In the genomic region with DNA sequence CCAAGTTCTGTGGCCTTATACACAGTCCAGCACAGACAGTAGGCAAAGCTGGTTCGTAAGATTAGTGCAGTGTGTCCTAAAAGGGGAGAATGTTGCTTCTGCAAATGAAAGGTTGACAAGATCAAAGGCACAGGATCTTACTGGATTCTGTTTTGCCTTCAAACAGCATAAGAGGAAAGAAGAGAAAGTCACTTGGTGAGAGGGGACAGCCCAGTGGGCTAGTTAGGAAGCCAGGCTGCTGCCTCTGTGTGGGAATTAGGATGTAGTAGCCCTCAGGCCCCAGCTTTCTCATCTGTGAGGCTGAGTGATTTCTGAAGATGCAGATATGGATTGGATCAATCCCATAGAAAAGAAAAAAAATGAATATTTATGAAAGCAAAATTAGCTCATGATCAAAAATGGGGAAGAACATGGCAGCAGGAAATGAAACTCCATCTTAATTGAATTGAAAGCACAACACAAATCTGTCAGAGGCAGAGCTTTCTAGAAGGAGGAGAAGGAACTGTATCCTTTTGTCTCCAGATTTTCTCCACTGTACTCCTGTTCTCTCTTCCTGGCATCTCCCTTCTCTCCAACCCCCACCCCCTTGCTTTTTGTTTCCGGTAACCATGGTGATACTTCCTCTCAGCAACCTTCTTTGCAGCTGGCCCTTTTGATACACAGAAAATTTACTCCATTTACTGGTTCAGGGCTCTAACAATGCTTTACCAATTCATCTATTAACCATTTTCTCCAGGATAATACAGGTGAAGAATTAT, we compare ENCODE assay signal across 12 mouse cellular contexts.
DNase-seq lines count a peak whose midpoint lies in the region; ATAC-seq and TF ChIP-seq lines count a peak whose summit lies in the region.
"Had no signal": no experiment of that assay in that cellular context is flagged by ENCODE, and none has a peak within 500 bp of the region (broad histone marks: within the 10 kb centered on the region; RNA-seq: fewer than 3 reads in every experiment).

No protein-coding gene starts in this region.

- TF ChIP-seq CTCF in left cerebral cortex, adult 2 months (IDR thresholded peaks at IDR 0.05): no peak
- no peak for TF ChIP-seq CTCF in olfactory bulb, adult 2 months (IDR thresholded peaks at IDR 0.05; ENCODE audit: insufficient read depth, low read depth, low read length)

- H3K4me1 ChIP-seq in embryonic facial prominence, embryonic 11.5 days (ENCODE audit: control insufficient read depth, insufficient read depth, low read length): peaks cover 2% of the 10 kb centered on the region; the same call in 1 of the 2 replicates
- H3K4me1 ChIP-seq in hindbrain, embryonic 16.5 days (ENCODE audit: control insufficient read depth, insufficient read depth, low read depth, low read length): peaks cover 19% of the 10 kb centered on the region
- H3K4me1 ChIP-seq in olfactory bulb, adult 2 months (ENCODE audit: control insufficient read depth, insufficient read depth, low read length): no peaks in the 10 kb centered on the region

- H3K4me3 ChIP-seq in left cerebral cortex, adult 2 months: no peak overlapping the region; the same call in 1 of the 2 replicates
- H3K4me3 ChIP-seq in embryonic facial prominence, embryonic 11.5 days (ENCODE audit: low read depth, low read length): no peak overlapping the region
- H3K4me3 ChIP-seq in hindbrain, embryonic 16.5 days (ENCODE audit: low read length): peak overlapping the region; percentile 19; the same call in 1 of the 2 replicates
- no peak overlapping the region for H3K4me3 ChIP-seq in olfactory bulb, adult 2 months (ENCODE audit: insufficient read depth, low read depth, low read length)

- H3K9ac ChIP-seq in embryonic facial prominence, embryonic 11.5 days (replicated peaks; ENCODE audit: low read length): no peak overlapping the region
- H3K9ac ChIP-seq in hindbrain, embryonic 16.5 days (ENCODE audit: low read depth, low read length): peak overlapping the region; percentile 9; the same call in 1 of the 2 replicates

- peak overlapping the region; percentile 88 for H3K27ac ChIP-seq in left cerebral cortex, adult 2 months
- no peak overlapping the region for H3K27ac ChIP-seq in embryonic facial prominence, embryonic 11.5 days (replicated peaks; ENCODE audit: low read depth, low read length)
- H3K27ac ChIP-seq in hindbrain, embryonic 16.5 days (ENCODE audit: low read depth, low read length): peak overlapping the region; percentile 84
- H3K27ac ChIP-seq in olfactory bulb, adult 2 months (ENCODE audit: insufficient read depth, low read depth, low read length): peak overlapping the region; percentile 77

- H3K36me3 ChIP-seq in embryonic facial prominence, embryonic 11.5 days (replicated peaks; ENCODE audit: control insufficient read depth, insufficient read depth, low read depth, low read length): no peaks in the 10 kb centered on the region
- H3K36me3 ChIP-seq in hindbrain, embryonic 16.5 days (ENCODE audit: control insufficient read depth, insufficient read depth, low read length): no peaks in the 10 kb centered on the region

- WGBS in embryonic facial prominence, embryonic 11.5 days: 63% methylated on average over 2 of the region's 2 CpGs
- WGBS in hindbrain, embryonic 16.5 days: 29% methylated on average over 2 of the region's 2 CpGs
- WGBS in olfactory bulb, adult 2 months: 29% methylated on average over 2 of the region's 2 CpGs

- no peaks in the 10 kb centered on the region for H3K27me3 ChIP-seq in embryonic facial prominence, embryonic 11.5 days (ENCODE audit: control insufficient read depth, insufficient read depth, low read length)
- H3K27me3 ChIP-seq in hindbrain, embryonic 16.5 days (replicated peaks; ENCODE audit: control insufficient read depth, insufficient read depth, low read length): no peaks in the 10 kb centered on the region
- H3K27me3 ChIP-seq: CH12.LX had no signal

- no peaks in the 10 kb centered on the region for H3K9me3 ChIP-seq in embryonic facial prominence, embryonic 11.5 days (replicated peaks; ENCODE audit: control insufficient read depth, low read length)
- H3K9me3 ChIP-seq in hindbrain, embryonic 16.5 days (ENCODE audit: control insufficient read depth, low read length): no peaks in the 10 kb centered on the region

- H3K4me2 ChIP-seq in embryonic facial prominence, embryonic 11.5 days (ENCODE audit: low read depth, low read length): no peak overlapping the region
- peak overlapping the region; percentile 51 for H3K4me2 ChIP-seq in hindbrain, embryonic 16.5 days (ENCODE audit: low read length)

- TF ChIP-seq POLR2A in olfactory bulb, adult 2 months (IDR thresholded peaks at IDR 0.05; ENCODE audit: insufficient read depth, low read depth, low read length): no peak

- no peak for DNase-seq in left cerebral cortex, adult 2 months (ENCODE audit: extremely low spot score in 1 of 2, low spot score in 2 of 2)
- DNase-seq in left cerebral cortex, adult 9 months (ENCODE audit: low spot score in 2 of 2): no peak
- peak; percentile 39 for DNase-seq in embryonic facial prominence, embryonic 11.5 days (ENCODE audit: low spot score)
- DNase-seq in B cell, adult 2 months: no peak
- DNase-seq in adrenal gland, postnatal 14 days: no peak
- no peak for DNase-seq in urinary bladder, postnatal 4 days (ENCODE audit: low spot score in 2 of 2)
- DNase-seq: adrenal gland, adult 8-10 months; gastrocnemius, postnatal 10 days had no signal

- ATAC-seq in embryonic facial prominence, embryonic 11.5 days (replicated peaks; ENCODE audit: insufficient number of reproducible peaks, low FRiP score, low TSS enrichment, low read depth): peak; percentile 46; the same call in 1 of the 2 replicates
- ATAC-seq in hindbrain, embryonic 16.5 days: peak; percentile 48
- ATAC-seq: intestine, embryonic 16.5 days had no signal

- intact Hi-C loops in left cerebral cortex, adult 2 months (cut with DNase I): loop anchor here (5.0 kb wide), 4 partner anchors 67 to 208 kb away; a partner anchor contains a TSS
